Mouse (Mus musculus) mouse trophoblast stem cell (cell line): ENCODE measurements at regions not wholly inside any gene's neighbourhood (a gene's known extent, or its start where the extent isn't known, plus 50 kb on each side); places are given as distances from the start of the nearest gene placed in this dataset.

Experiments used
- in situ Hi-C, 2 experiments: fragments of 300-500 bp; cut with MseI, MboI; formaldehyde crosslinking; loops; 2 replicates in 1 of 2; 3 replicates in 1 of 2; pipeline ENCODE4 v1.15.1; 2025

DNA sequence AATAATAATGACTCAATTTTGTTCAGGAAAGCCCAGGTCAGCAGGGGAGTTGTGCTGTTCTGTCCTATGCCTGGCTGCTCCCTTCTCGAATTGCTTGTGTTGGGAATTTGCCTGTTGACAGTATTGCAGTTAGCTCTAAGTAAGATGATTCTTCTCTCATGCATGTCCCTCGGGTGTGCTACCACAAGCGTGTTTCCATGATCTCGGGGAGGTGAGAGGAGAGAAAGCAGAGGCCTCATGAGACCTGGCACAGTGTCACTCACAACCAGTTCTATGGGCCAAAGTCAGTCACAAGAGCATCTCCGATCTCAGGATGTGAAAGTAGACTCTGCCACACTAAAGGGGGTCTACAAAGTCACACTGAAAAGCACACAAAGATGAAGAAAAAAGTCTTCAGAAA lies 346.6 kb upstream of the Mmadhc start:
- in situ Hi-C loops: no loop called here

DNA sequence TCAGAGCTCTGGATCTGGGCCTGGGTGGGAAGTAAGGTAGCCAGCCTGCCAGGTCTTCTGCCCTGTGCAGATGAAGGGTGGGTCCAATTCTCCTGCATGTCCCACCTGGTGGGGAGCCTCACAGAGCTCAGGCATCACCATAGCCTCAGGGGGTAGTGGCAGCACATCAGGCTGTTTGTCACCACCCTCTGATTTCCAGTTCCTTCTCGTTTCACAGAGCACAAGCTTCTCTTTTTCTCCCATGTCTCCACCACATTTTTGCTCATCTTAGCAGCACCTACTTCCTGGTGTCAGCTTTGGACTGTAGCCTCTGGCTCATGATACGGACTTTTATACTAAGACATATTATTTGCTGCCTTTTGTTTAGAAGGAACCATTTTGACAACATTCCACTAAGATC lies 345.6 kb upstream of the Mmadhc start:
- in situ Hi-C loops: no loop called here

DNA sequence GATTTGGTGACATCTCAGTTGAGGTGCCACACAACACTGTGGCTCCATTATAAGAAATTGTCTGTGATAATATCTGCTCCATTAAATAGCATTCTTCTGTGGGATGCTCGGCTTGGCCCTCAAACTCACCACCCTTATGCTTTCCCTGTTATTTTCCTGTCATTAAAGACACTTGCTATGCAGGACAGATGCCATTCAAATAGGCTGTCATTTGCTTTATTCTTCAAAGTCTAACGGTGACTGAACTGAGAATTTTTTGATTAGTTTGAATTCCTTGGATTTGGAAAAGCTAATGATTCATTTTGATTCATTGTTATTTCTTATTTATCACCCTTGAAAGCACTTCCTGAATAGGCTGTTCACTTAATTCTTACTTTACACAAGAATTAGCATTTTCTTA lies 339.3 kb upstream of the Mmadhc start:
- in situ Hi-C loops: no loop called here

DNA sequence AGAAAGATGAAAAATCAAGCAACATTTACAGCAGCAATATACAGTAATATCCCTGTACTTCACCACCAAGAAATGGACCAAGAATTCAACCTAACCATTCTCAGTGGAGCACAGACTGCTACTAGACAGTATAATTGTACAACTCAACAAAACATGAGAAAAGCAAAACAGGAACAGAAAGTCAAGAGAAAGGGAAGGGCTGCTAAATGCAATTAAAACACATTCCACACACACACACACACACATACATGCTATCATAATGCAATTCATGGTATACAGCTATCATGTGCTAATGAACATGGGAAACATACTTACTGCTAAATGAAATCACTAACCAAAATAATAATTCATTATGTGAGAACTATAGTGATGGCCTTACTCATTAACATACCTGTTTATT lies 335.2 kb upstream of the Mmadhc start:
- in situ Hi-C loops: no loop called here

DNA sequence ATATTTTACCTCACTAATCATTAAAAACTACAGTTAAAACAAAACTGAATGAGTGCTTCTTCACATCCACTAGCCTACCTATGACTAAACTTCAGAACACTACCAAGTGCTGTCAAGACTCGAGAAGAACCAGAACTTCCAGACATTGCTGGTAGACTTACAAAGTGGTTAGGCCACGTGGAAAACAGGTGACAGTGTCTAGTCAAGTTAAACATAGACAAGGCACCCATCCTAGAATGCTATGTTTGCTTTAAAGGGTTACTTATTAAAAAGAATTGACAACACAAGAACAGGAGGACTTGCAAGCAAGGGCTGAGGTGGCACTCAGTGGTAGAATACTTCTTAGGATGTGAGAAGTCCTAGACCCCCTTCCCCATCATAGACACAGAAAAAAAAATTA lies 330.9 kb upstream of the Mmadhc start:
- in situ Hi-C loops: no loop called here

DNA sequence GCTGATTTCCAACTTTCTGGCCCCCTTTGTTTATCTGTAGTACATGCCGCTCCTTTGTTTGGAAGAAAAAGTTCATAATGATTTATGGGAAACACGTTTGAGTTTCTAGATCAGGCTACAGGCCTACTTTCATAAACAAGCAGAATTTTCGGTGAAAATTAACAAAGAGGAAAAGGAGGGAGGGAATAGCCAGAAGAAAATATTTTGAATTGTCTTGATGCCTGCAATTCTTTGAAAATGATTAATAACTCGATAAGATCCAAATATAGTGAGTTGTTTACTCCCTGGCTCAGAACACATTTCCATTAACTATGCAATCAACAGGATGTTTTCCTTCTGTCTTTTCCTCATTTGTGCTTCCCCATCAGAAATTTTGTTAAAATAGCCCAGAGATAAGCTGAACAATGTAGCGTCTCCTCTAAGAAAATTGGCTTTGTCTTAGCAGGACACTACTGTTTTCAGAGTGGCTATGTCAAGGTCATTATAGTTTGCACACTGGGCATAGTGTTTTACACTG lies 328.7 kb upstream of the Mmadhc start:
- in situ Hi-C loops: no loop called here

DNA sequence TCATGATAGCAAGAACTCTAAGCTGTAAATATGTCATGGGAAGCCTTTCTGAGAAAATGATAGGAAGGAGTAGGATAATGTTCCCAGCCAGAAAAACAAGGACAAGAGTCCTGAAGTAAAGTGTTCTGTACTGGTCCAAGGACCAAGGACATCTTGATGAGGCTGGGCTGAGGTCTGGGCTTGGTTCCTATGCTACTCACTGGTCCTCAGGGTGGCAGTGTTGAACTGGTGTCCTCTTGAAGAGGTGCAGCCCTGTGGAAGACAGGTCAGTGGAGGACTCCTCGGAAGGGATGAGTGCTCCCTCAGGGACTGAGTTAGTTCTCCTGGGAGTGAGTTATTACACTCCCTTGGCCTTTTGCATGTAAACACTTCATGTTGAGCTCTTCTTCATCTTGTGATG lies 312.5 kb upstream of the Mmadhc start:
- in situ Hi-C loops: no loop called here

DNA sequence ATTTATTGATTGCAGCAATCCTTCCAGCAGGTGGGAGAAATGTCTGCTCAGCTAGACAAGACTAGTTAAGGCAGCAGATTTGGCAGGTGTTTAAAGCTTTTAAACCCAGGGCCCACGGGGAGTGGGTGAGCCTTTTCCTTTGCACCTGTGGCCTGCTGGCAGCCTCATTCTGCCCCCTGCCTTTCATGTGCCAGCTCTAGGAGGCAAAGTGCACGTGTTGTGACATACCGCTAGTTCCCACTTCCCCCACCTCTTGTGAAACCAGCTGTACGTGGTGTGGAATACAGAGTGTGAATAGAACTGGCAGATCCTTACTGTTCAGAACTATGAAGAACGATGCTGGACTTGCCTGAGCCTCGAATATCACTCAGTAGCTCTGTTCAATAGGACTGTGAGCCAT lies 292.6 kb upstream of the Mmadhc start:
- in situ Hi-C loops: no loop called here

DNA sequence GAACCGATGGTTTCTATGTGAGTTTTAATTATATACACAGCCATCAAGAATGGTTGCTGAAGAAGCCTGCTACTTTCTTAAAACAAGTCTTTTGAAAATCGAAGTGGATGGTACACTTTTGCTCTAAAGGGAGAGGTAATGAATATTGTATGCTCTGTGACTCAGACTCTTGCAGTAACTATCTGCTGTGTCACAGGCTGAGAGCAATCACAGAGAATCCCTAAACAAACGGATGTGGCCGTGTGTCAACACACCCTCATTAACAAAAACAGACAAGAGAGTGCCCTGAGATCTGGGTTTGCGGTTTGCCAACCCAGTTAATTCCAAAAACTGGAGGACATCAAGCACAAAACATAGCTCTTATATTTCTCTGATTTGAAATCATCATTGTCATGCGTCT lies 292.1 kb upstream of the Mmadhc start:
- in situ Hi-C loops: no loop called here

DNA sequence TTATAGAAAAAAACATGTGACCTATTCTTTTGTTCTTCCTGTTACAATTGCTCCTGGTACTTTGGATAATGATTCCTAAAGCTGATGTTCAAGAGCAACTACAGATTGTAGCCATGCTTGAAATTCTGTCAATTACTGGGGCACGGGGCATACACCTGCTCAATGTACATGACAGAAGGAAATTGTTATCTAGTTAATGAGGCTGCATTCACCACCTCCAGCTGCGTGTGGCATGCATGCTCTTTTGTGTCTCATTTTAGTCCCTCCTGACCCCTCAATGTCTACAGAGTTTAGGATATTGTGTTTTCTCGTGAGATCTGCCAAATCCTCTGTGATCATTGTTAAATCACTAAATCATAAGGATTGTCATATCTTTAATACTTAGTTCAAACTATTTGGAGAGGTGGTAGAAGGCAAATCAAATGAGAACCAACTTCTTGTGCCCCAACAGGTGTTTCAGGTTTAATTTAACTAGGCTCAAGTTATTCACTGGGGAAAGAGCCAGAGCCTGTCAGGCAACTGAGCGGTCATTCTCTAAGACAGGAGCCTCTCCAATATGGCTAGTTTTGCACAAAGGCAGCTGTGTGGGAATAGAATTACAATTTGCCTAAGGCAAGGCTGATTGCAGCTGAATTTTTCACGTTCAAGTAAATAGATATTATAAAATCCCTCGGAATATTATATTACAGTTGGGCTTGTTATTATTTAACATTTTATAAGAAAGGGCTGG lies 289.9 kb upstream of the Mmadhc start:
- in situ Hi-C loops: no loop called here

DNA sequence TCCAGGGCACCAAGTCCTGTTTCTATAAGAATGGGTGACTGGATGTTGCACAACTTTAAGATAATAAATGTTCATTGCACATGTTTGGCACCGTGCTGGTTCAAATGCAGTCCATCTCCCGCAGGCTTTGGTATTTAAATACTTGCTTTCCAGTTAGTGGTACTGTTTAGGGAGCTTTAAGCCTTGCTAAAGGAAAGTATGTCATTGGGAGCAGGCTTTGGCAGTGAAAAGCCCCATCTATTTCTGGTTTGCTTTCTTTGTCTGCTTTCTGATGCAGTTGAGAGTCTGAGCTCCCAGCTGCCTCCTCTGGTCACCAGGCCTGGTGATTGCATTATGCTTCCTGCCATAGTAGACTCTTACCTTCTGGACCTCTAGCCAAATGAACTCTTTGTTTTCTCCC lies 283.0 kb upstream of the Mmadhc start:
- in situ Hi-C loops: no loop called here

DNA sequence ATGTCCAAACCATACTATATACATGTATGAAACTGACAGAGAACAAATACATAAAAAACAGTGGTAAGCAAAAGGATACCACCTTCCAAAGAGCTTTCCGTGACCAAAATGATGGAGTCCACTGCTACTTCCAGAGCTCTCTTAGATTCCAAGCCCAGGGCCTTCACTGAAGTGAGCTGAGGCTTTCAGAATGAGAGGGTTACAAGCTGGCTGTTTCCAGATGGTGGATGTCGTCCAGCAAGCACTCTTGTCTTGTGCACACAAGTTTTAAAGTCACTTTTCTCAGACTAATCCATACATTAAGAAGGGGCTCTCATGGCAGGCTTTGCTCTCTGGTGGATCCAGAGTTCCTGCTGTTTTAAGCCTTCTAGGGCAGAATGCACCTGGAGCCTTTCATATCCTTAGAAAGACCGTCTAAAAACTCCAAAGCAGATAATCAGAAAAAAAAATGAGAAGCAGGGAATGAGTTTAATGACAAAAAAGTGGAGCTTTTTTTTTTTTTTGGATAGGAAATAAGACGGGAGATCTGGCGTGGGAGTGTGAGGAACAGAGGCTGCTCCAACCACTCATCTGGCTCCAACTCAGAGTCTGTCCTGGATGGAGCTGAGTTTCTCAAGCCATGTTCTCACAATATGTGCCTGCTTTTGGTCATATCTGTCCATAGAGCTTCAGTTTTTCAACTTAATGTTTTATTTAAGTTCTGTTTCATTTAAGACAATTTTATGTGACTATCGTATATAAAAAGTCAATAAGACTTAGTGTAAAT lies 281.9 kb upstream of the Mmadhc start:
- in situ Hi-C loops: no loop called here

DNA sequence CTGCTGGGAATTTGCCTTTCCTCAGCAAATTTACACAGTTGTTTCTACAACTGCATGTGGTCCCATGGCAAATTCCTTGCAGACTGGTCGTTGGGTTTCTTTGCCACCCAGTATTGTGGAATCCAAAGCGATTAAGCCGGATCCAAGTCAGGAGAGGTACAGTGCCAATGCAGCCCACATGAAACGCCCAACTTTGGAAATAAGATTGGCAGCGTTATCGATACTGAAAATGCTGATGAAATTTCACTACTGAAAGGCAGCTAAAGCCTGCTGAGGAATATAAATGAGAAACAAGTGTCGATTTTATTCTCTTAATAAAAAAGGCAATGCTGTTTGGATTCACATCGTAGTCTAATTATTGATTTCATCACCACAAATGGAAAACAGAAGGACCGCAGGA lies 281.1 kb upstream of the Mmadhc start:
- in situ Hi-C loops: no loop called here

DNA sequence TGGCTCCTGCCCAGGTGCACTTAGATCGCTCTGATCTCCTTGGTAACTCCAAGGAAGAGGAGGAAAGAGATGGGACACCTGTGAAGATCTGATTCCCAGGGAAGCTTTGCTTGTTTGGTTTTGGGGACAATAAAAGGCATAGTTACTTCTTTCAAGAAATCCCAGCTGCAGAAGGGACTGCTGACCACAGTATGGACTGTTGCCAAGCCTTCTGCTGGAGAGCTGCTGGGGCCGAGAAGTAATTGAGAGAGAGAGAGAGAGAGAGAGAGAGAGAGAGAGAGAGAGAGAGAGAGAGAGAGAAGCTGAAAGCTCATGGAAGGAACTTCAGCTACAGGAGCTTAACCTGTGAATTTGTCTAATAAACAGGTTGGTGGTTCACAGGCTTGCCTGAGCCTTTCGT lies 276.9 kb upstream of the Mmadhc start:
- in situ Hi-C loops: no loop called here

DNA sequence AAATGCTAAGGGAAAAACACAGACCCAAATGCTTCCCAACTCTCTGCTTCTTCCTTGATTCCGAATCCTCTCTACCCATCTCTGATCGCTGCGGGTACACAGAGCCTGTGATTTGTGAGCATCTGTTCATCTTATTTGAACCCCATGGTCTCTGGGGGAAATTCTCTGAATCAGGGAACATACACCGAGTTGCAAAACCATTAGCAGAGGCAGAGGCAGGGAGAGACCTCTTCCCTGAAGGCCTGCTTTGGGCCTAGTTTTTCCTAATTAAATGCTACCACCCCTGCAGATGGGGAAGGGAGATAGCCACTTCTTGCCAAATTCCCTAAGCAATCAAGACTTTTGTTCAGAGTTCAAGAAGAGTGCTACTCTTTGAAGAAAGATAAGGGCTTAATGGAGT lies 274.4 kb upstream of the Mmadhc start:
- in situ Hi-C loops: no loop called here

DNA sequence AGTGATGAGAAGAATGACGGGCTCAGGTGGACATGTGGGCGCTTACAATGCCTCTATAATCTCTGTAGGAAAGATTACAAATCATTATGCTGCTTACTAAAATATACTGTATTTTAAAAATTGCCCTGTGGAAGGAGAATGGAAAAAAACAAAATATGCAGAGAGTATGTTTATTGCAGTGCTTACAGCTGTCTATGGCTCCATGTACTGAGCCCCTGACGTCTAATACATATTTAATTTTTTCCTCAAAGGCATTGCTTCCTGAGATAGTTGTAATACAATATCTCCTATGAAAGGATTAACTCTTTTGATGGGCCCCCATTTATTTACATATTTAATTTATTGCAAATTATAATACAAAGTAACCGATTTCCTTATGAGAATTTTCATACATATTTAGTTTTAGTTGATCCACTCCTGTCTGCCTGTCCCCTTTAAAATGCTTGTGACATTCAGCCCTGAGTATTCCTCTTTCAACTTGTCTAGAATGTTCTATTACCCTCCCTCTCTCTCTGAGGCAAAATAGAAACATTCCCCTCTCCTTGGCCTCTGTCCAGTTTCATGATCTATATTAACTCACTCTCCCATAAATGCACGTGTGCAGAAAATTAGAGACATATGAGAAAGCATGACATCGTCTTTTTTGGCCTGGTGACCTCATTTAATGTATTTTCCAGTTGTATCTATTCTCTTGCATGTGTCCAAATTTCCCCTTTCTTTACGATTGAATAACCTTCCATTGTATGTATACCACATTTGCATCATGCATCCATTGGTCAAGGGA lies 273.1 kb upstream of the Mmadhc start:
- in situ Hi-C loops: no loop called here

DNA sequence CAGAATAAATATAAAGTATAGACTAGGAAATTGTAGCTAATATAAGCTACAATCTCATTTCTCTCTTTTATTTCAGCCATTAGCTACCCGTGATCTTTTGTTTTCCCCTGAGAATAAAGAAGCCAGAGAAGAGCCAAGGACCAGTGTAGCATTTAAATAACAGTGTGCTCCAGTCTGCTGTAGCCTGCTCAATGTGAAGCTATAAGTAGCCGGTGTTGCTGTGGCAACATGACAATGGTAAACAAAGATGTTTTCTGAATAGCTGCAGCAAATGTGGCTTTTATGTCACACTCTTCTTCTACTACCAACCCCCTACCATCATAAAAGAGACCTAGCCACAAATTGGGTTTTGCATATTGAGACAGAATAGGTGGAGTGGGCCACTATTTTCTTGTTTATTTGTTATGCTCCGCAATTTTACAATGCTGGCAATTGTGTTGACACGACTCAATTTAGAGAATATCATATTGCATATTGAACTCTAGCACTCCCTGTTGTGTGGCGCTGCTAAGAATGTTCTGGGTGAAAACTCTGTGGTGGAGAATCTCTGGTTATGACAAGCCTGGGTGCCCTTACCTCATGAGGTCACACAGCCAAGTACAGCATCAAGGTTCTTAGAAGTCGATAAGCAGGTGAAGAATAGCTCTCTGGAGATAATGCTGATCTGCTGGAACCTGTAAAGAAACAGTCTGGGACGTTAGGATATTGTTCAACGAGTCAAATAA lies 272.3 kb upstream of the Mmadhc start:
- in situ Hi-C loops: no loop called here

DNA sequence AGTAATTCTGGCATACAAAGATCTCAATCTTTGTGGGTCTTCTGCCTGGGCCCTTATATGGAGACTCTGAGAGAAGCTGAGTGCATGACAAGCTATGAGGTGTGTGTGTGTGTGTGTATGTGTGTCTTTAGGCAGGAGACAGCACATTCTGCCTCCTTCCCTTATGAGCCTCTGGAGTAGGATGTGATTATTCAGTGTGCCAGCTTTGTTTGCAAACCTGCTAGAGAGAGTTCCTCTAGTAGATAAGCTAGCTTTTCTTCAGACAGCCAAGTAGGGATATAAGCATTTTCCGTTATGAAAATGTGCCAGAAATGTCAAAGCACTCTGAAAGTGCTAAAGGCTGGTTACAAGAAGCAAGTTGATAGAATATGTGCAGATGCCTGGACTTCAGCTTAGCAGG lies 270.9 kb upstream of the Mmadhc start:
- in situ Hi-C loops: no loop called here

DNA sequence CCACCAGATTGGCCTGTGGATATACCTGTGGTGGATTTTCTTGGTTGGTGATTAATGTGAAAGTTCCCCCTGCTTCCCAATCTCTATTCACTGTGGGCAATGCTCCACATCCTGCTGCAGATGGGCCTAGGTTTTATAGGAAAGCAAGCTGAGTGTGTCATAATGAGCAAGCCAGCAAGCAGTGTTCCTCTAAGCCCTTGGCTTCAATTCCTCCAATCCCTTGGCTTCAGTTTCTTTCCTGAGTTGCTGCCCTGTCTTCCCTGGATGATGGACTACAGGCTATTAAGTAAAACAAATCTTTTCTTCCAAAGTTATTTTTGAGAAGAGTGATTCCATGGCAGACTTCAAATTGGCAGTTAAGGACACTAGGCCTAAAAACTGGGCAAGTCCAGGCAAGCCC lies 257.4 kb upstream of the Mmadhc start:
- in situ Hi-C loops: no loop called here

DNA sequence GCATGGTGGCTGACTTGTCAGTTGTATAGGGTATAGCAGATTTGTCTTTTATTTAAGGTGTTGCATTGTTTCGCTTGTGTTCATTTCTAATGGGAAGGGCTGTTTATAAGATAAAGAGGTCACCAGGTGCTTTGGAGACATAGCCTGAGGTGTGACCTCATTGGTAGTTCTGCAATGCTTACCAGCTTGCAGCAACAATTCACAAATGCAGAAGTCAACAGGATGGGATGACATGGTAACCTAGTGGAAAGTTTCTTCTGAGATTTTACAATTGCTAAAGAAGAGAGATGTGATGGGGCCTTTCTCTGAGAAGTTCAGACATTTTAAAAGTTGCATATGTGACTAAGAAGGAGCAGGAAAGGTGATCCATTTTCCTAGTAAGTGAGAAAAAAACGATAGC lies 255.8 kb upstream of the Mmadhc start:
- in situ Hi-C loops: no loop called here

DNA sequence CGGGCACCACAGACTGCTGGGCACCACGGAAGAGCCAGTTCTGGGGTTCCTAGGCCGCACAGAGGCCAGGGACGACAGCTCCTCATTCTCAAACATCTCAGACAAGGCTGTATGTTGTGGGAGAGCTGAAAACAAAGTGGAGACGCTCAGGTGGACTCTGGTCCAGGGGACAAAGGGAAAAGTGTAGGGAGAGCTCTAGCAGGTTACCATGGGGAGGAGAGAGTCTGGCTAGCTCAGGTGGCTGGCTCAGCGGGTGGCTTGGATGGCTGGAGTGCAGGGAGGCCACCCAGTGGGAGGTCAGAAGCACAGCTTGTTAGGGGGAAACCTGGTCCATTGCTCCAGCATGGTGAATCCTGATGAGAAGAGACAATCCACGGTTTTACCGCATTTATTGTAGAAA lies 253.3 kb upstream of the Mmadhc start:
- in situ Hi-C loops: no loop called here
